Mouse (Mus musculus): ENCODE measurements at regions not wholly inside any gene's neighbourhood (a gene's known extent, or its start where the extent isn't known, plus 50 kb on each side); places are given as distances from the start of the nearest gene placed in this dataset.

DNA sequence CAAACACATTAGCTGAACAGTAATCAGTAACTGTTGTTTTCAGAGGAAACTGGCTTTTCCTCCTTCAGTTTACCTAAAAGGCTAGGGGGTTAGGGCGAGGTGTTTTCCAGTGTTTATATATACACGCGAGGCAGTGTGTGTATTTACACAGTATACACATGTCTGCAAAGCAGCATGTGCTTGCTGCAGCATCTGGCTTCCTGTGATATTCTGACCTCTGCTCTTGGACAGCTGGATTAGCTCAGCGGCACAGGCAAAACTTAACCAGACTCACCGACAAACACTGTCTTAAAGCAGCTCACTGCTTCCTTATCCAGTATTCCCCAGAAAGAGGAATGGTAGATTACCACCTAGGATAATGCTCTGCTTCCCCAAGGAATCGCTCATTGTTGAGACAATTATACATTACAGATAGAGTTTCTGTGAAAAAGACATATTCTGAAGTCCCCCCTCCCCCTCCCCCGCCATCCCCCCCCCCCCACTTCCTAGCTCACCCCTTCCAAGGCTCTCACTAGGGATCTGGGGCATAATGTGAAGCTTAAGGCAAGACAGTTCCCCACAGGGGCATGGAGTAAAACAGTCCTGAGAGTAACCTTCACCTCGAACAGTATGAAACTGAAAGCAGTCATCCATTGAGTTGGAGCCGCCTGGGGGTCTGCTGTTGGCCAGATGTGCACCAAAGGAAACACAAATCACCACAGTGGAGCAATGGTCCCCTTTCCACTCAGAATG lies 1233.3 kb downstream of the Slc22a22 start:
- Histone ChIP-seq H3K79me2 (ENCODE audit: control insufficient read depth, insufficient read depth) (no peaks in the 10 kb centered on the region), H3ac (ENCODE audit: control insufficient read depth, insufficient read length) (no peak overlapping the region), H3K27me3 (ENCODE audit: control insufficient read depth, insufficient read depth, insufficient read length) (peaks cover 23% of the 10 kb centered on the region), H3K4me2 (ENCODE audit: low read depth) (no peak overlapping the region), H3K4me3 (no peak overlapping the region), H3K36me3 (ENCODE audit: control insufficient read depth, insufficient read depth) (no peaks in the 10 kb centered on the region)
- TF ChIP-seq TCF12 (IDR thresholded peaks at IDR 0.05; ENCODE audit: insufficient read depth, poor library complexity, severe bottlenecking) (no peak), E2F4 (IDR thresholded peaks at IDR 0.05; ENCODE audit: insufficient read depth) (no peak), REST (IDR thresholded peaks at IDR 0.05; ENCODE audit: insufficient read depth, insufficient read length) (no peak), SRF (IDR thresholded peaks at IDR 0.05; ENCODE audit: control insufficient read depth, insufficient read length, low read depth) (no peak), MYOG (IDR thresholded peaks at IDR 0.05; ENCODE audit: control insufficient read depth in 1 of 3, insufficient read depth in 1 of 3, insufficient read length in 2 of 3, low read depth in 2 of 3) (no peak)

DNA sequence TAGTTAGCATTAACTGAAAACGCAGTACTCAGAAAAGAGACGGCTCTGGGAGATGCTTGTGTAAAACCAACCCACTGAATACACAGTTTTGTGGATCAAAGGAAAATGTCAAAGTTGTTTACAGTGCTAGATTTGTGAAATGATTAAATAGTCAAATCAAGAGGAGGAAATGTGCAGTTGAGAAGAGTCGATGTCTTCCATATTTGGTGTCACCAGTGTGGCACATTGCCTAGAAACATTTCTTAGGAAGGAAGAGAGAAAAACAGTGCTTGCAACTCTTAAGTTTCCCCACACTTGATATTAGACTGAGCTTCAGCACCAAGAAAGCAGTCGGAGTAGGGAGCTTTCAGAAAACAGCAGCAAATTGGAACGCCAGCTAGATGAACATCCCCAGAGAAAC lies 1274.9 kb downstream of the Slc22a22 start:
- Histone ChIP-seq H3K36me3 (ENCODE audit: control insufficient read depth, insufficient read depth) (no peaks in the 10 kb centered on the region), H3K79me2 (ENCODE audit: control insufficient read depth, insufficient read depth) (no peaks in the 10 kb centered on the region), H3K27me3 (ENCODE audit: control insufficient read depth, insufficient read depth, insufficient read length) (peaks cover 14% of the 10 kb centered on the region), H3K4me2 (ENCODE audit: low read depth) (no peak overlapping the region), H3K4me3 (no peak overlapping the region), H3ac (ENCODE audit: control insufficient read depth, insufficient read length) (no peak overlapping the region)
- TF ChIP-seq E2F4 (IDR thresholded peaks at IDR 0.05; ENCODE audit: insufficient read depth), result no peak
- TF ChIP-seq USF1 (IDR thresholded peaks at IDR 0.05; ENCODE audit: low read depth), result no peak
- no peak for TF ChIP-seq CEBPB (IDR thresholded peaks at IDR 0.05; ENCODE audit: insufficient read depth, poor library complexity, severe bottlenecking)
- no peak for TF ChIP-seq MYOD1 (IDR thresholded peaks at IDR 0.05; ENCODE audit: control insufficient read depth in 1 of 3, insufficient read length in 2 of 3, low read depth in 2 of 3)
- no peak for TF ChIP-seq TCF12 (IDR thresholded peaks at IDR 0.05; ENCODE audit: insufficient read depth, poor library complexity, severe bottlenecking)
- no peak for TF ChIP-seq REST (IDR thresholded peaks at IDR 0.05; ENCODE audit: insufficient read depth, insufficient read length)
- TF ChIP-seq TCF3 (IDR thresholded peaks at IDR 0.05; ENCODE audit: insufficient read length, low read depth), result no peak
- TF ChIP-seq MAX (IDR thresholded peaks at IDR 0.05; ENCODE audit: low read depth), result no peak
- no peak for TF ChIP-seq POLR2AphosphoS2 (IDR thresholded peaks at IDR 0.05; ENCODE audit: insufficient read length, low read depth)
- TF ChIP-seq POLR2A (IDR thresholded peaks at IDR 0.05; ENCODE audit: insufficient read length, low read depth), result no peak
- no peak for TF ChIP-seq SRF (IDR thresholded peaks at IDR 0.05; ENCODE audit: control insufficient read depth, insufficient read length, low read depth)
- TF ChIP-seq MYOG (IDR thresholded peaks at IDR 0.05; ENCODE audit: control insufficient read depth in 1 of 3, insufficient read depth in 1 of 3, insufficient read length in 2 of 3, low read depth in 2 of 3), result no peak

GRCm38 (mm10) chr15:56199336-56199735 lies 1278.1 kb downstream of the Slc22a22 start:
- Histone ChIP-seq H3K4me3 (no peak overlapping the region), H3K27me3 (ENCODE audit: control insufficient read depth, insufficient read depth, insufficient read length) (peaks cover 14% of the 10 kb centered on the region), H3K36me3 (ENCODE audit: control insufficient read depth, insufficient read depth) (no peaks in the 10 kb centered on the region), H3K4me2 (ENCODE audit: low read depth) (no peak overlapping the region), H3K79me2 (ENCODE audit: control insufficient read depth, insufficient read depth) (no peaks in the 10 kb centered on the region), H3ac (ENCODE audit: control insufficient read depth, insufficient read length) (no peak overlapping the region)
- TF ChIP-seq POLR2A (IDR thresholded peaks at IDR 0.05; ENCODE audit: insufficient read length, low read depth) (no peak), MYOD1 (IDR thresholded peaks at IDR 0.05; ENCODE audit: control insufficient read depth in 1 of 3, insufficient read length in 2 of 3, low read depth in 2 of 3) (no peak), CEBPB (IDR thresholded peaks at IDR 0.05; ENCODE audit: insufficient read depth, poor library complexity, severe bottlenecking) (no peak), TCF12 (IDR thresholded peaks at IDR 0.05; ENCODE audit: insufficient read depth, poor library complexity, severe bottlenecking) (no peak), MYOG (IDR thresholded peaks at IDR 0.05; ENCODE audit: control insufficient read depth in 1 of 3, insufficient read depth in 1 of 3, insufficient read length in 2 of 3, low read depth in 2 of 3) (no peak), SRF (IDR thresholded peaks at IDR 0.05; ENCODE audit: control insufficient read depth, insufficient read length, low read depth) (no peak), E2F4 (IDR thresholded peaks at IDR 0.05; ENCODE audit: insufficient read depth) (no peak), REST (IDR thresholded peaks at IDR 0.05; ENCODE audit: insufficient read depth, insufficient read length) (no peak), MAX (IDR thresholded peaks at IDR 0.05; ENCODE audit: low read depth) (no peak), POLR2AphosphoS2 (IDR thresholded peaks at IDR 0.05; ENCODE audit: insufficient read length, low read depth) (no peak), TCF3 (IDR thresholded peaks at IDR 0.05; ENCODE audit: insufficient read length, low read depth) (no peak), USF1 (IDR thresholded peaks at IDR 0.05; ENCODE audit: low read depth) (no peak)

DNA sequence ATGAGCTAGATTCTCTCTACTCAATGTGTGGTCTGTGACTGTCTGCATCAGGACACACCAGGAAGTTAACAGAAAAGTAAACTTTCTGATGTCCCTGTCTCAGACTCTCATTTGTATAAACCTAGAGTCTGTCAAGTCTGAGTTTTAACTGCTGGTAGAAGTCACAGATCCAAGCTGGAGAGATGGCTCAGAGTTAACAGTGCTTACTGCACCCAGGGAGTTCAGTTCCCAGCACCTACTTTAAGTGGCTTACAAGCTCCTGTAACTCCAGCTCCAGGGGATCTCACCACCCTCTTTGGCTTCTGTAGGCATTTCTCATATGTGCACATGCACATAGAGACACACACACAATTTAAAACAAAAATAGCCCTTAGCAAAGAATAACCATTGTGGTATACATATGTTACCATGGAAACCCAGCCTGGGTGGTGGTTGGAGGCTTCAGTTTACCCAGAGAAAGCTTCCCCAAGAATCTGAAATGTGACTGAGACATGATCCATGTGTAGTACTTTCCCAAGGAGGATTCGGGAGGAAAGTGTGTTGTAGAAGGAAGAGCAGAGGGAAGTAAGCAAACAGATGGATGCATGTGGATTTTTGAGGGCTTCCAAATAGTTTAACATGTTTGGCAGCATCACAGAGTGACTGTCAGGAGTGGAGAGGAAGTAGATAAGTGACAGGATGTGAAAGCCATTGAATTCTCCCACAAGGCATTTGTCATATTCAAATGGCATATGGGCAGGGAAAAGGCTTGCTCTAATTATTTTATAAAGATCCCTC lies 1279.8 kb downstream of the Slc22a22 start:
- Histone ChIP-seq H3K4me3 (no peak overlapping the region), H3K4me2 (ENCODE audit: low read depth) (no peak overlapping the region), H3K36me3 (ENCODE audit: control insufficient read depth, insufficient read depth) (no peaks in the 10 kb centered on the region), H3ac (ENCODE audit: control insufficient read depth, insufficient read length) (no peak overlapping the region), H3K79me2 (ENCODE audit: control insufficient read depth, insufficient read depth) (no peaks in the 10 kb centered on the region), H3K27me3 (ENCODE audit: control insufficient read depth, insufficient read depth, insufficient read length) (peaks cover 14% of the 10 kb centered on the region)
- no peak for TF ChIP-seq USF1 (IDR thresholded peaks at IDR 0.05; ENCODE audit: low read depth)
- no peak for TF ChIP-seq POLR2AphosphoS2 (IDR thresholded peaks at IDR 0.05; ENCODE audit: insufficient read length, low read depth)
- TF ChIP-seq E2F4 (IDR thresholded peaks at IDR 0.05; ENCODE audit: insufficient read depth), result no peak
- no peak for TF ChIP-seq MYOG (IDR thresholded peaks at IDR 0.05; ENCODE audit: control insufficient read depth in 1 of 3, insufficient read depth in 1 of 3, insufficient read length in 2 of 3, low read depth in 2 of 3)
- no peak for TF ChIP-seq MYOD1 (IDR thresholded peaks at IDR 0.05; ENCODE audit: control insufficient read depth in 1 of 3, insufficient read length in 2 of 3, low read depth in 2 of 3)
- TF ChIP-seq REST (IDR thresholded peaks at IDR 0.05; ENCODE audit: insufficient read depth, insufficient read length), result no peak
- TF ChIP-seq TCF3 (IDR thresholded peaks at IDR 0.05; ENCODE audit: insufficient read length, low read depth), result no peak
- no peak for TF ChIP-seq POLR2A (IDR thresholded peaks at IDR 0.05; ENCODE audit: insufficient read length, low read depth)
- no peak for TF ChIP-seq MAX (IDR thresholded peaks at IDR 0.05; ENCODE audit: low read depth)
- TF ChIP-seq CEBPB (IDR thresholded peaks at IDR 0.05; ENCODE audit: insufficient read depth, poor library complexity, severe bottlenecking), result no peak
- TF ChIP-seq TCF12 (IDR thresholded peaks at IDR 0.05; ENCODE audit: insufficient read depth, poor library complexity, severe bottlenecking), result no peak
- TF ChIP-seq SRF (IDR thresholded peaks at IDR 0.05; ENCODE audit: control insufficient read depth, insufficient read length, low read depth), result no peak
